Mouse (Mus musculus) heart, embryonic 14.5 days (tissue): ENCODE data around the gene Mettl7a2. TPM values are rescaled to one million over a fixed set of nuclear protein-coding genes. Genes with fewer than 3 reads are reported as not detected.
"Not testable (repeated sequence)": the region's sequence is repeated elsewhere in the genome, so short reads cannot be mapped to it uniquely, and the experiment has no call there.

Source experiments
- ATAC-seq: fragments of 200-750 bp; cut with Nextera tagmentation; 2 replicates; pipeline ENCODE4 v1.8.0; 2017; ENCODE audit warnings: low read depth, moderate TSS enrichment; ENCODE audit not compliant: insufficient number of reproducible peaks, insufficient read depth, low FRiP score
- H3K27ac ChIP-seq, 2 experiments: fragments of 200-500 bp in 1 of 2; fragments of 300-500 bp in 1 of 2; sonication (generic) in 1 of 2; replicated peaks in 1 of 2; 2 replicates each; pipeline ENCODE4 v1.5.1; 2012 to 2014; ENCODE audit warnings: low read depth in 2 of 2, low read length in 2 of 2, control low read depth in 1 of 2, mild to moderate bottlenecking in 1 of 2, mixed read lengths in 1 of 2; ENCODE audit not compliant: control insufficient read depth in 1 of 2, insufficient read depth in 1 of 2
- H3K27me3 ChIP-seq: fragments of 300-500 bp; sonication (generic); 2 replicates; pipeline ENCODE4 v1.6.1; 2014; ENCODE audit warnings: mild to moderate bottlenecking, low read length, control low read depth; ENCODE audit not compliant: control insufficient read depth, insufficient read depth
- H3K36me3 ChIP-seq: fragments of 300-500 bp; sonication (generic); 2 replicates; pipeline ENCODE4 v1.6.1; 2014; ENCODE audit warnings: mild to moderate bottlenecking, control low read depth, low read length, mixed read lengths; ENCODE audit not compliant: control insufficient read depth, insufficient read depth
- H3K4me1 ChIP-seq, 2 experiments: fragments of 200-500 bp in 1 of 2; fragments of 300-500 bp in 1 of 2; sonication (generic) in 1 of 2; 2 replicates each; pipeline ENCODE4 v1.6.1; 2012 to 2014; ENCODE audit warnings: low read length in 2 of 2, control low read depth in 1 of 2, mixed read lengths in 1 of 2; ENCODE audit not compliant: control insufficient read depth in 2 of 2, insufficient read depth in 2 of 2
- H3K4me2 ChIP-seq: fragments of 300-500 bp; sonication (generic); 2 replicates; pipeline ENCODE4 v1.6.1; 2014; ENCODE audit warnings: mild to moderate bottlenecking, low read length
- H3K4me3 ChIP-seq, 2 experiments: fragments of 200-500 bp in 1 of 2; fragments of 300-500 bp in 1 of 2; sonication (generic) in 1 of 2; 2 replicates each; pipeline ENCODE4 v1.5.1; 2012 to 2014; ENCODE audit warnings: low read length in 2 of 2, mild to moderate bottlenecking in 2 of 2, control low read depth in 1 of 2, low read depth in 1 of 2, moderate library complexity in 1 of 2; ENCODE audit not compliant: control insufficient read depth in 1 of 2, insufficient read depth in 1 of 2
- H3K9ac ChIP-seq: fragments of 300-500 bp; sonication (generic); 2 replicates; pipeline ENCODE4 v1.6.1; 2014; ENCODE audit warnings: mild to moderate bottlenecking, low read length
- H3K9me3 ChIP-seq: fragments of 300-500 bp; sonication (generic); 2 replicates; pipeline ENCODE4 v1.6.1; 2016; ENCODE audit warnings: low read length, control low read depth; ENCODE audit not compliant: control insufficient read depth
- WGBS: fragments of 180-500 bp; shearing (Covaris S2); extraction: QIAGEN DNeasy Blood & Tissue Kit; methylation state at CpG from one replicate; pipeline ENCODE4 v1.1.7; 2014; 5-methylcytosine and 5-hydroxymethylcytosine counted together
- polyA plus RNA-seq: library from polyadenylated mRNA; unstranded; fragments of >200 nt; fragmentation: Nextera tagmentation; extraction: Ambion mirVana; gene quantifications from 2 replicates; pipeline ENCODE4 v1.2.1, GENCODE M21; 2014

Mettl7a2 gene
- polyA plus RNA-seq: not detected in 2 replicates

GRCm38 (mm10) chr15:100352711-100353250, at the start of gene Mettl7a2, which contains the start of gene Methig1:
Gene Mettl7a2, plus strand, starts transcription at chr15:100353200.
Gene Methig1, plus strand, starts transcription at chr15:100353149.
- WGBS: 90% methylated on average over 10 of the region's 10 CpGs
- Histone ChIP-seq H3K9ac (no peak within 1 kb of the TSS), H3K36me3 (no peaks in the 10 kb centered on the region), H3K27ac (no peak within 1 kb of the TSS), H3K27me3 (no peaks in the 10 kb centered on the region), H3K4me1 (peaks cover 13 to 20% of the 10 kb centered on the region in 2 experiments), H3K9me3 (no peaks in the 10 kb centered on the region), H3K4me3 (no peak within 1 kb of the TSS), H3K4me2 (no peak within 1 kb of the TSS)
- ATAC-seq: no peak

- Histone ChIP-seq H3K9me3 (no peaks in the 10 kb centered on the region), H3K4me1 (no peaks in the 10 kb centered on the region; a peak in 1 of 4 replicates), H3K27ac (peak overlapping the region; percentile 73 to 79; a peak in 1 of 4 replicates), H3K4me2 (peak overlapping the region; percentile 83), H3K27me3 (no peaks in the 10 kb centered on the region), H3K36me3 (no peaks in the 10 kb centered on the region), H3K4me3 (peak overlapping the region; percentile 51 to 55; a peak in 2 of 4 replicates), H3K9ac (peak overlapping the region; percentile 11)
- no peak for ATAC-seq
- WGBS: 61% methylated on average over 8 of the region's 8 CpGs
Observed at GRCm38 (mm10) chr15:100303428-100304018, 49.5 kb upstream of the Mettl7a2 start.

- Histone ChIP-seq H3K4me3 (peak within 1 kb of the TSS; percentile 55 to 79), H3K27me3 (no peaks in the 10 kb centered on the region), H3K27ac (peak within 1 kb of the TSS; percentile 73 to 79), H3K36me3 (no peaks in the 10 kb centered on the region), H3K9ac (peak within 1 kb of the TSS; percentile 75), H3K4me1 (no peaks in the 10 kb centered on the region; a peak in 1 of 4 replicates), H3K4me2 (peak within 1 kb of the TSS; percentile 83), H3K9me3 (no peaks in the 10 kb centered on the region)
- ATAC-seq: peak; percentile 58
- WGBS: 3% methylated on average over 20 of the region's 30 CpGs
Observed at GRCm38 (mm10) chr15:100304019-100304991, 48.7 kb upstream of the Mettl7a2 start, which contains the start of gene Mettl7a1. Gene Mettl7a1, plus strand, starts transcription at chr15:100304140.

GRCm38 (mm10) chr15:100306201-100306600, 46.8 kb upstream of the Mettl7a2 start:
- Histone ChIP-seq H3K4me2 (no peak overlapping the region), H3K4me3 (no peak overlapping the region), H3K9ac (no peak overlapping the region), H3K27me3 (no peaks in the 10 kb centered on the region), H3K9me3 (no peaks in the 10 kb centered on the region), H3K36me3 (no peaks in the 10 kb centered on the region), H3K27ac (no peak overlapping the region), H3K4me1 (no peaks in the 10 kb centered on the region; a peak in 1 of 4 replicates)
- WGBS: 82% methylated on average over 2 of the region's 2 CpGs
- no peak for ATAC-seq

- not testable (repeated sequence) for H3K9ac ChIP-seq, H3K4me3 ChIP-seq, H3K9me3 ChIP-seq, ATAC-seq, H3K36me3 ChIP-seq, H3K27ac ChIP-seq, H3K4me2 ChIP-seq, H3K4me1 ChIP-seq, H3K27me3 ChIP-seq
- WGBS: 41% methylated on average over 11 of the region's 11 CpGs
Observed at GRCm38 (mm10) chr15:100307438-100308096, 45.4 kb upstream of the Mettl7a2 start.

- 50% methylated on average over 2 of the region's 2 CpGs for WGBS
- no peaks in the 10 kb centered on the region for H3K4me1 ChIP-seq
- ATAC-seq: no peak
- H3K4me3 ChIP-seq: no peak overlapping the region
- H3K4me2 ChIP-seq: no peak overlapping the region
- H3K27me3 ChIP-seq: no peaks in the 10 kb centered on the region
- no peaks in the 10 kb centered on the region for H3K36me3 ChIP-seq
- no peak overlapping the region for H3K9ac ChIP-seq
- H3K9me3 ChIP-seq: no peaks in the 10 kb centered on the region
- H3K27ac ChIP-seq: no peak overlapping the region
Observed at GRCm38 (mm10) chr15:100312346-100312745, 40.7 kb upstream of the Mettl7a2 start.
